ENCODE assay signal across 8 mouse cellular contexts in genomic region chr8:47764068-47764467, GRCm38 (mm10). TPM values are rescaled to one million over a fixed set of nuclear protein-coding genes. Genes with fewer than 3 reads are reported as not detected.
A peak's percentile ranks its signal among the peaks of the same experiment; 100 is the strongest.
DNase-seq lines count a peak whose midpoint lies in the region; ATAC-seq and TF ChIP-seq lines count a peak whose summit lies in the region.

No protein-coding gene starts in this region.

- 50% methylated on average over 11 of the region's 11 CpGs for WGBS in hindbrain, embryonic 10.5 days
- 49% methylated on average over 11 of the region's 11 CpGs for WGBS in hindbrain, embryonic 11.5 days
- WGBS in intestine, embryonic 16.5 days: 36% methylated on average over 11 of the region's 11 CpGs
- 47% methylated on average over 11 of the region's 11 CpGs for WGBS in midbrain, embryonic 16.5 days

- no peaks in the 10 kb centered on the region for H3K36me3 ChIP-seq in hindbrain, embryonic 10.5 days
- H3K36me3 ChIP-seq in hindbrain, embryonic 11.5 days (ENCODE audit: control insufficient read depth, insufficient read depth, low read length): no peaks in the 10 kb centered on the region
- H3K36me3 ChIP-seq in intestine, embryonic 16.5 days (ENCODE audit: control insufficient read depth, insufficient read depth, low read length): no peaks in the 10 kb centered on the region
- H3K36me3 ChIP-seq in midbrain, embryonic 16.5 days (ENCODE audit: control insufficient read depth, insufficient read depth, low read length): no peaks in the 10 kb centered on the region

- ATAC-seq in hindbrain, embryonic 11.5 days (ENCODE audit: low FRiP score): no peak
- peak; percentile 67 for ATAC-seq in intestine, embryonic 16.5 days
- ATAC-seq in midbrain, embryonic 16.5 days: no peak
- no peak for ATAC-seq in activated CD4-positive, CD25-positive, alpha-beta regulatory T cell, adult 4 months

- no peak overlapping the region for H3K9ac ChIP-seq in hindbrain, embryonic 11.5 days (ENCODE audit: low read depth, low read length)
- no peak overlapping the region for H3K9ac ChIP-seq in intestine, embryonic 16.5 days (ENCODE audit: low read depth, low read length)
- no peak overlapping the region for H3K9ac ChIP-seq in midbrain, embryonic 16.5 days (ENCODE audit: low read depth, low read length)

- no peak for DNase-seq in hindbrain, embryonic 10.5 days (ENCODE audit: low spot score)
- no peak for DNase-seq in hindbrain, embryonic 11.5 days (ENCODE audit: low spot score)
- DNase-seq in brain, embryonic 14.5 days (ENCODE audit: low read depth): peak; percentile 8
- no peak for DNase-seq in thymus, postnatal 0 days (ENCODE audit: low spot score)
- DNase-seq in urinary bladder, postnatal 14 days (ENCODE audit: low spot score): no peak

- H3K4me3 ChIP-seq in hindbrain, embryonic 10.5 days: 0 out of 2 replicates have a peak overlapping the region, but pooled peaks have one; percentile 6
- no peak overlapping the region for H3K4me3 ChIP-seq in hindbrain, embryonic 11.5 days (ENCODE audit: low read depth, low read length)
- peak overlapping the region; percentile 4; the same call in 1 of the 2 replicates for H3K4me3 ChIP-seq in intestine, embryonic 16.5 days (ENCODE audit: low read length)
- no peak overlapping the region for H3K4me3 ChIP-seq in midbrain, embryonic 16.5 days (ENCODE audit: low read depth, low read length)

- TF ChIP-seq CTCF in brain, embryonic 14.5 days (IDR thresholded peaks at IDR 0.05; ENCODE audit: borderline replicate concordance, extremely low read depth, insufficient read depth, insufficient read length): no peak

- H3K4me1 ChIP-seq in hindbrain, embryonic 10.5 days (replicated peaks): peaks cover 31% of the 10 kb centered on the region
- no peaks in the 10 kb centered on the region for H3K4me1 ChIP-seq in hindbrain, embryonic 11.5 days (replicated peaks; ENCODE audit: control insufficient read depth, insufficient read depth, low read length)
- H3K4me1 ChIP-seq in intestine, embryonic 16.5 days (ENCODE audit: control insufficient read depth, insufficient read depth, low read length): no peaks in the 10 kb centered on the region
- H3K4me1 ChIP-seq in midbrain, embryonic 16.5 days (ENCODE audit: control insufficient read depth, insufficient read depth, low read length): peaks cover 9% of the 10 kb centered on the region; the same call in 1 of the 2 replicates

- no peaks in the 10 kb centered on the region for H3K9me3 ChIP-seq in hindbrain, embryonic 10.5 days
- H3K9me3 ChIP-seq in hindbrain, embryonic 11.5 days (ENCODE audit: control insufficient read depth, low read length): no peaks in the 10 kb centered on the region
- H3K9me3 ChIP-seq in intestine, embryonic 16.5 days (ENCODE audit: control insufficient read depth, low read length): no peaks in the 10 kb centered on the region
- H3K9me3 ChIP-seq in midbrain, embryonic 16.5 days (replicated peaks; ENCODE audit: control insufficient read depth, low read length, poor library complexity, severe bottlenecking): no peaks in the 10 kb centered on the region

- H3K4me2 ChIP-seq in hindbrain, embryonic 11.5 days (replicated peaks; ENCODE audit: low read depth, low read length): no peak overlapping the region
- peak overlapping the region; percentile 30 for H3K4me2 ChIP-seq in intestine, embryonic 16.5 days (ENCODE audit: low read depth, low read length)
- peak overlapping the region; percentile 31 for H3K4me2 ChIP-seq in midbrain, embryonic 16.5 days (ENCODE audit: low read length)

- no peaks in the 10 kb centered on the region for H3K27me3 ChIP-seq in hindbrain, embryonic 10.5 days (ENCODE audit: insufficient read depth, poor library complexity, severe bottlenecking)
- no peaks in the 10 kb centered on the region for H3K27me3 ChIP-seq in hindbrain, embryonic 11.5 days (ENCODE audit: control insufficient read depth, insufficient read depth, low read length)
- no peaks in the 10 kb centered on the region for H3K27me3 ChIP-seq in intestine, embryonic 16.5 days (replicated peaks; ENCODE audit: control insufficient read depth, insufficient read depth, low read length)
- H3K27me3 ChIP-seq in midbrain, embryonic 16.5 days (ENCODE audit: control insufficient read depth, insufficient read depth, low read depth, low read length): no peaks in the 10 kb centered on the region

- TF ChIP-seq POLR2A in brain, embryonic 14.5 days (IDR thresholded peaks at IDR 0.05; ENCODE audit: borderline replicate concordance, extremely low read depth, insufficient read depth, insufficient read length, poor library complexity, severe bottlenecking): no peak

- no peak overlapping the region for H3K27ac ChIP-seq in hindbrain, embryonic 10.5 days
- H3K27ac ChIP-seq in hindbrain, embryonic 11.5 days (ENCODE audit: low read depth, low read length): no peak overlapping the region
- H3K27ac ChIP-seq in intestine, embryonic 16.5 days (ENCODE audit: low read length): no peak overlapping the region
- H3K27ac ChIP-seq in midbrain, embryonic 16.5 days (ENCODE audit: low read length): no peak overlapping the region

RNA-seq across cellular contexts. Expression of gene Cdkn2aip, which starts 50.3 kb away (rescaled TPM):
- polyA plus RNA-seq in hindbrain, embryonic 10.5 days (2016; fragmentation: Nextera tagmentation; extraction: Ambion mirVana): 39.2 and 39.9 TPM in 2 replicates
- polyA plus RNA-seq in hindbrain, embryonic 11.5 days (2014; fragmentation: Nextera tagmentation; extraction: Ambion mirVana): 46.3 and 50.8 TPM in 2 replicates
- 19.9 and 24.3 TPM in 2 replicates for polyA plus RNA-seq in brain, embryonic 14.5 days (2012; rRNA removed)
- polyA plus RNA-seq in intestine, embryonic 16.5 days (2015; fragmentation: Nextera tagmentation; extraction: Ambion mirVana): 20.0 and 21.0 TPM in 2 replicates
- polyA plus RNA-seq in midbrain, embryonic 16.5 days (2015; fragmentation: Nextera tagmentation; extraction: Ambion mirVana): 32.7 and 39.0 TPM in 2 replicates
- 36.1 and 36.5 TPM in 2 replicates for polyA plus RNA-seq in thymus, postnatal 0 days (2015; fragmentation: Nextera tagmentation; extraction: Ambion mirVana)
- polyA plus RNA-seq in activated CD4-positive, CD25-positive, alpha-beta regulatory T cell, adult 4 months (2017; shearing (Covaris generic)): 10 to 100 TPM; 12.3 to 13.8 TPM

RNA-seq across cellular contexts. Expression of gene Cldn24, which starts 57.9 kb away (rescaled TPM):
- 0.39 TPM in 1 of 2 replicates, not detected in the other for polyA plus RNA-seq in hindbrain, embryonic 10.5 days (2016; fragmentation: Nextera tagmentation; extraction: Ambion mirVana)
- polyA plus RNA-seq in hindbrain, embryonic 11.5 days (2014; fragmentation: Nextera tagmentation; extraction: Ambion mirVana): 0.39 TPM in 1 of 2 replicates, not detected in the other
- not detected in 2 replicates for polyA plus RNA-seq in brain, embryonic 14.5 days (2012; rRNA removed)
- polyA plus RNA-seq in intestine, embryonic 16.5 days (2015; fragmentation: Nextera tagmentation; extraction: Ambion mirVana): not detected in 2 replicates
- not detected in 2 replicates for polyA plus RNA-seq in midbrain, embryonic 16.5 days (2015; fragmentation: Nextera tagmentation; extraction: Ambion mirVana)
- polyA plus RNA-seq in thymus, postnatal 0 days (2015; fragmentation: Nextera tagmentation; extraction: Ambion mirVana): not detected in 2 replicates
- polyA plus RNA-seq in activated CD4-positive, CD25-positive, alpha-beta regulatory T cell, adult 4 months (2017; shearing (Covaris generic)): not detected

Comparison
In these comparisons a context has a peak if more than half of its experiments do, and no peak if none do; other contexts are left out.
1. H3K4me3 ChIP-seq: peak in hindbrain, embryonic 10.5 days (single experiment) and intestine, embryonic 16.5 days (single experiment); none in hindbrain, embryonic 11.5 days (single experiment) and midbrain, embryonic 16.5 days (single experiment).